Mouse (Mus musculus) kidney, adult 2 months (tissue): ENCODE measurements at regions not wholly inside any gene's neighbourhood (a gene's known extent, or its start where the extent isn't known, plus 50 kb on each side); places are given as distances from the start of the nearest gene placed in this dataset.

Experiments
- DNase-seq: peaks from one replicate; pipeline ENCODE4 v3.0.0; 2021
- H3K27ac ChIP-seq: fragments of 200-500 bp; 2 replicates; pipeline ENCODE4 v1.5.1; 2012; ENCODE audit warnings: low read depth, low read length, control low read depth, inconsistent platforms; ENCODE audit not compliant: insufficient read depth
- H3K27me3 ChIP-seq: fragments of 200-500 bp; replicated peaks from 2 replicates; pipeline ENCODE4 v1.6.1; 2012; ENCODE audit warnings: mild to moderate bottlenecking, moderate library complexity, low read length, inconsistent platforms; ENCODE audit not compliant: control insufficient read depth, insufficient read depth
- H3K36me3 ChIP-seq: fragments of 200-500 bp; 2 replicates; pipeline ENCODE4 v1.6.1; 2012; ENCODE audit warnings: mild to moderate bottlenecking, moderate library complexity, low read length, inconsistent platforms; ENCODE audit not compliant: control insufficient read depth, insufficient read depth
- H3K4me1 ChIP-seq: fragments of 200-500 bp; 2 replicates; pipeline ENCODE4 v1.6.1; 2011; ENCODE audit warnings: low read length; ENCODE audit not compliant: control insufficient read depth, insufficient read depth
- H3K4me3 ChIP-seq: fragments of 200-500 bp; 2 replicates; pipeline ENCODE4 v1.5.1; 2011; ENCODE audit warnings: mild to moderate bottlenecking, low read depth, low read length, control low read depth; ENCODE audit not compliant: insufficient read depth
- CTCF ChIP-seq: fragments of 200-500 bp; conservative IDR thresholded peaks from 2 replicates; pipeline ENCODE4 v1.5.1; 2011; ENCODE audit warnings: low read depth, mild to moderate bottlenecking, control low read depth, low read length, moderate library complexity, mixed read lengths; ENCODE audit not compliant: insufficient read depth, insufficient read length
- POLR2A ChIP-seq: fragments of 200-500 bp; IDR thresholded peaks from one replicate; pipeline ENCODE4 v1.6.1; 2011; ENCODE audit warnings: low read depth, low read length, control low read depth
- WGBS: fragments of 180-500 bp; shearing (Covaris S2); methylation state at CpG from one replicate; pipeline ENCODE4 v1.1.7; 2018; 5-methylcytosine and 5-hydroxymethylcytosine counted together

GRCm38 (mm10) chr2:139356280-139357010 is 137.3 kb upstream of the Sptlc3 start:
- H3K36me3 ChIP-seq, result no peaks in the 10 kb centered on the region
- H3K27ac ChIP-seq, result no peak overlapping the region
- H3K27me3 ChIP-seq, result no peaks in the 10 kb centered on the region
- WGBS, result 90% methylated on average over 3 of the region's 3 CpGs
- no peak overlapping the region for H3K4me3 ChIP-seq
- no peaks in the 10 kb centered on the region for H3K4me1 ChIP-seq
- DNase-seq, result no peak
- no peak for TF ChIP-seq CTCF
- TF ChIP-seq POLR2A, result no peak

- no peak for TF ChIP-seq CTCF
- TF ChIP-seq POLR2A, result no peak
- 79% methylated on average over 1 of the region's 1 CpGs for WGBS
- no peak for DNase-seq
- Histone ChIP-seq H3K4me3 (no peak overlapping the region), H3K36me3 (no peaks in the 10 kb centered on the region), H3K27me3 (no peaks in the 10 kb centered on the region), H3K27ac (no peak overlapping the region), H3K4me1 (no peaks in the 10 kb centered on the region)
These were observed 131.4 kb upstream of the Sptlc3 start for GRCm38 (mm10) chr2:139362245-139362847.

- peak; percentile 15 for DNase-seq
- whole genome bisulfite sequencing, result 7% methylated on average over 1 of the region's 1 CpGs
- Histone ChIP-seq H3K36me3 (no peaks in the 10 kb centered on the region), H3K4me1 (no peaks in the 10 kb centered on the region), H3K27me3 (no peaks in the 10 kb centered on the region), H3K27ac (no peak overlapping the region), H3K4me3 (no peak overlapping the region)
- TF ChIP-seq POLR2A (no peak), CTCF (no peak)
These were observed 123.6 kb upstream of the Sptlc3 start for GRCm38 (mm10) chr2:139370070-139370469.

GRCm38 (mm10) chr2:139380285-139380684 is 113.4 kb upstream of the Sptlc3 start:
- Histone ChIP-seq H3K4me1 (no peaks in the 10 kb centered on the region), H3K36me3 (no peaks in the 10 kb centered on the region), H3K27me3 (no peaks in the 10 kb centered on the region), H3K4me3 (no peak overlapping the region), H3K27ac (no peak overlapping the region)
- no peak for DNase-seq
- WGBS, result 78% methylated on average over 6 of the region's 6 CpGs
- TF ChIP-seq CTCF (no peak), POLR2A (no peak)

GRCm38 (mm10) chr2:139381628-139382027 is 112.1 kb upstream of the Sptlc3 start:
- 4% methylated on average over 1 of the region's 1 CpGs for WGBS
- no peak overlapping the region for H3K27ac ChIP-seq
- no peaks in the 10 kb centered on the region for H3K27me3 ChIP-seq
- no peaks in the 10 kb centered on the region for H3K4me1 ChIP-seq
- no peaks in the 10 kb centered on the region for H3K36me3 ChIP-seq
- H3K4me3 ChIP-seq, result no peak overlapping the region
- DNase-seq, result peak; percentile 69
- TF ChIP-seq CTCF (peak; percentile 72), POLR2A (no peak)

GRCm38 (mm10) chr2:139413559-139413958 is 80.2 kb upstream of the Sptlc3 start:
- no peak for DNase-seq
- WGBS, result 53% methylated on average over 3 of the region's 3 CpGs
- H3K36me3 ChIP-seq, result no peaks in the 10 kb centered on the region
- no peak overlapping the region for H3K27ac ChIP-seq
- H3K4me3 ChIP-seq, result no peak overlapping the region
- H3K27me3 ChIP-seq, result no peaks in the 10 kb centered on the region
- TF ChIP-seq POLR2A (no peak), CTCF (no peak)
- H3K4me1 ChIP-seq, result no peaks in the 10 kb centered on the region

- TF ChIP-seq POLR2A, result no peak
- TF ChIP-seq CTCF, result no peak
- Histone ChIP-seq H3K27ac (no peak overlapping the region), H3K4me3 (no peak overlapping the region), H3K36me3 (no peaks in the 10 kb centered on the region), H3K4me1 (no peaks in the 10 kb centered on the region), H3K27me3 (no peaks in the 10 kb centered on the region)
- WGBS, result 30% methylated on average over 1 of the region's 1 CpGs
- no peak for DNase-seq
These were observed 76.2 kb upstream of the Sptlc3 start for GRCm38 (mm10) chr2:139417506-139417905.
